Mouse (Mus musculus) embryo, embryonic 11.5 days (tissue): ENCODE measurements around the gene Tox4.

ENCODE experiments used
- DNase-seq: peaks from one replicate; pipeline ENCODE4 v3.0.0-alpha.2; 2012; ENCODE audit warnings: low read depth, low spot score

Tox4 gene

DNA sequence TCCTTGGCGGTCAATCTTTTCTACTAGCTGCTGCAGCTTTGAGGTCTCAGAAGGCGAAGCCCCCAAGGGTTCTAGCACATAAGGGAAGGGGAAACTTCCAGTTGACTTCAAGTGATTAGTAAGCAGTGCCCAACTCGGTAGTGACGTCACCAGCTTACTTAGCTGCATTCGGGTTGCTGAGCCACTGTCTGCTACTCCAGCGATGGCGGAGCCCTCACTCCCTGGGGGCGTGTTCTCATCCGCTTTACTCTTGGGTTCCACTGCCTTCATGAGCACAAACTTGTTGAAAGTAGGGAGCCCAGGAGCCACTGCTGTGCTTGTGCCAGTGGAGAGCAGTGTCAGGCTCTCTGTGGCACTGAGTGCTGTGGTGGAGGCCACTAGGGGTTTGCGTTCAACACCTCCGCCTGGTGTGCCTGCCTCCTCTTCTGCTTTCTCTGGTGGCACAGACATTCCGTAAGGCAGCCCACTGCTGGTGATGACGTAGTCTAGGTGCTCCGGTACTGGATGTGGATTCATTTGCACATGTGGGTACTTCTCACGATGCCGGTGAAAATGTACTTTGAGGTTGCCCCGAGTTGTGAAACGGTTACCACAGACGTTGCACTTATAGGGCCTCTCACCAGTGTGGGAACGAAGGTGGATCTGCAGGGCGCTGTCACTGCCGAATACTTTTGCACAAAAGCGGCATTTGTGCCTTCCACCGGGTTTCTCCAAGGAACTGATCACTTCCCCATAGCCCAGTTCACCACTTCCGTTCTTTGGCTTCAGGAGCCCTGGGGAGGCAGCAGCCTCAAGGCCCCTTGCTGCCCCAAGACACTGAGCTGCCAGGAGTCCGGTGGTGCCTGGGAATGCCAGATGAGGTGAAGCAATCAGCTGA is 35.2 kb downstream of the Tox4 start:
- no peak for DNase-seq

DNA sequence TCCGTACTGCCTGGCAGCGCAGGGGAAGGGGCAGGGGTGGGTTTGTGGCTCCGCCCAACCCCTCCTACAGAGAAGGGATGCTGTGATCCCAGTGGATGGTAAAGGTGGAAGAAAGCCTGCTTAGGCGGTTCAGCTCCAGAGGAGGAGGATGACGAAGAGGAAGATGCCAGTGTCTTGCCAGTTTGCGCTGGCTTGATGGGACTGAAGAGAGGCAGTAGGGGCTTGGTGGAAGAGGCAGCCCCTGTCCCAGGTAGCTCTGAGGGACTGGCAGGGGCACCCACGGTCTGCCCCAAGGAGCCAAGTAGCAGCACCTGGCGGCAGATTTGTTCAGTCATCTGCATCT is 35.8 kb downstream of the Tox4 start:
- DNase-seq, result no peak

DNA sequence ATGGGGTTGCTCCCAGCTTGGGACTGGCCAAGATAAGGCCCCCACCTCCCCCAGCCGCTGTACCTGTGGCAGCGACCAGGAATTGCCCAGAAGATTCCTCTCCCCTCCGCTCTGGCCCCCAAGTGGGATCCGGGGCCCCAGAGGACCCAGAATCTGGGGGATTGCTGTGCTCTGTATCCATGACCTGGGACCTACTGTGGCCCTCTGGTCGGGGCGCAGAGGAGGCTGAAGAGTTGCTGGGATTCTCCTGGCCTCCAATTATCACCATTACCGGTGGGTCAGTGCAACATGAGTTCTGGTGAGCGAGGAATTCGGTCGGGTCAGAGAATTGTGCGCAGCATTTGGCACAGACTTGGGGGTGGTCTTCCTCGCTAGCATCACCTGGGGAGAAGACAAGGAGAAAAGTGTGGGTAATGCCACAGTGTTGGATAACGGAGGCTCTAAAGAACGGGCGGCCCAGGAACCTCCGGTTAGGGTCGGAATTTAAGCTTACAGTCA is 36.4 kb downstream of the Tox4 start:
- no peak for DNase-seq

DNA sequence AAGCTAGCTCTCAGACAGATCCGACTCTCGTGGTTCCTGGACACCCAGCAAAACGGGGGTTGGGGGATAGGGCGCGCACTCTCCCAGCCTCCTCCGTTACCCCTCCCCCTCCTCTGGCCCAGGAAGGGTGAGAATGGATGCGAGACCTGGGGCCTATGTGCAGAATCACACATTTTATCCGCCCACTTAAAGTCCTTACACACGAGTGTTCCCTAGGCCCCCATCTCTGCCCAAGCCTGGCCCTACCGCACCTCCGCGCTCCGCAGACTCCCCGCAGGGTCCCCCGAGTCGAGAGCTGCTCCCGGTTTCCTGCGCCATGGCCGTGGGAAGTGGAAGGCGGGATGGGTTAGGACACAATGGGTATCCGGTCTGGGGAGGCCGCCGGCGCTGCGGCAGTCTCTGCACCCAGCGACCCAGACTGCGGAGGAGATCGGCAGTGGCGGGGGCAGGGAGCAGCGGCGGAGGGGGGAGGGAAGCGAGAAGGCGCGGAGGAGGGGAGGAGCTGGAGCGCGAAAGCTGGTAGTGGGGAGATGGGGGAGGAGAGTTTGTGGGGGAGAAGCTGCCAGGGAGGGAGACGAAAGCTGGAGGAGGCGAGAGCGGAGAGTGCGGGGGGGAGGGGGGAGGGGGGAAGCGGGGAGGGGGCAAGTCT is 37.0 kb downstream of the Tox4 start:
- DNase-seq, result no peak

DNA sequence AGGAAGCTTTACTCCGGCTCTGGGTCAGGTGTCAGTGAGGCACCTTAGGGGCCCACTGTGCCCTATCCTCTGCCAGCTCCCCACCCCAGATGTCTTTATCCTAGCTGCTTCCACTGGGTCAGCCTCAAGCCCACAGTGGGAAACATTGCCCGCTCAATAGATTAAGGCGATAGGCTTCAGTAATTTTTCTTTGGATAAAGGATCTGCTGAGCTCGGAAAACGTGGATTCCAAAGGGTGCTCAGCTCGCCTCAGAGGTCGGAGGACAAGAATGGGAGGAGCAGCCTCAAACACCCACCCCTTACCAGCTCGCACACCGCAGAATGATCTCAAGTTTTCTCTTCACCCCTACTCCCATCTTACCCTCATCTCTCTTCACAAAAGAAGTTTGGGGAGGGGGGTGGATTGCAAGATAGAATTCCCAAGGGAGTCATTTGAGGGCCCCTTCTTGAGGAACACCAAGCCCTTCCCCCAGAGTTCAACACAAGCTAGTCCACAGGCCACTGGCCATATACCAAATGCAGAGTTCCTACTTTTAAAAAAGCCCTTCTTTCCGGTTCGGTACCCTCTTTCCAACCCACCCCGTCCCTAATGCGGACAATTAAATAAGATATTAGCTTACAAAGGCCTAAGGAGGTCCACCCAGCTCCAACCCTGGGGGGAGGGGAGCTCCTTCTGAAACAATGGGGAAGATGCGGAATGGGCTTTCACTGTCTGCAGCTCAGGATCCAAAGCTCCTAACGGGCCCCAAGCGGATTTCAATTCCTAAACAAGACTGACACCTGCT is 37.7 kb downstream of the Tox4 start:
- DNase-seq, result no peak

DNA sequence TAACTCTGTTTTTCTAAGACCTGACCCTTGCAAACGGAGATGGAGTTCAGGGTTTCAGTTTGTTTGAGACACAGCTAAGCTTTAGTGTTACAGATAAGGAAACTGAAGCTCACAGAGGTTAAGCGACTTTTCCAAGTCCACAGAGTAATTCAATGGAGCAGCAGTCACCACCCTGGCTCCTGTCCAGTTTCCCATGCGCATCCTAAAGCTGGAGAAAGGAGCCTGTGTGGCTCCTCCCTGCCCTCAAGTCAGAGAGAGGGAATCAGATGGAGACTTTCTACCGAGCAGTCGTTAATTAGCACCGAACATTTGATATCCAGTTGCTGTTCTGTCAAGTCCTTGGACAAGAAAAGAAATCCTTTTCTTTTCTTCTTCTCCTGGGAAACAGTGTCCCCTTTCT is 40.4 kb downstream of the Tox4 start:
- no peak for DNase-seq

DNA sequence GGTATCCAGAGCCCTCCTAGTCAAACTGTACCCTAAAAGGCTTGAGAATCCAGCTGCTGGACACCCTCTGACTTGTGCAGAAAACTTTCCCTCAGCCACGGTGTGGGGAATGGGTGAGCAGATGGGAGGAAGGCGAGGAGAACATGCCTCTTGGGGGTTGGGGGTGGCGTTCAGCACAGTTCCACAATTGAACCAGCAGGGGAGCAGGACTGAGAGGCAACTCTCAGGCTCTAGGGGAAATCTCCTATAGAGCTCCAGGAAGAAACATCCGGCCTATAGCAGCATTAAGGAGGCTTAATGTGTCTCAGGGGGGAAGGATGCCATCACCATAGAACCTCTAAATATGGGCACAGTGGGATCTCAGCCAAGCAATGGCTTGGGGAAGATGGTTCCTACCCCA is 46.9 kb downstream of the Tox4 start:
- DNase-seq, result no peak

DNA sequence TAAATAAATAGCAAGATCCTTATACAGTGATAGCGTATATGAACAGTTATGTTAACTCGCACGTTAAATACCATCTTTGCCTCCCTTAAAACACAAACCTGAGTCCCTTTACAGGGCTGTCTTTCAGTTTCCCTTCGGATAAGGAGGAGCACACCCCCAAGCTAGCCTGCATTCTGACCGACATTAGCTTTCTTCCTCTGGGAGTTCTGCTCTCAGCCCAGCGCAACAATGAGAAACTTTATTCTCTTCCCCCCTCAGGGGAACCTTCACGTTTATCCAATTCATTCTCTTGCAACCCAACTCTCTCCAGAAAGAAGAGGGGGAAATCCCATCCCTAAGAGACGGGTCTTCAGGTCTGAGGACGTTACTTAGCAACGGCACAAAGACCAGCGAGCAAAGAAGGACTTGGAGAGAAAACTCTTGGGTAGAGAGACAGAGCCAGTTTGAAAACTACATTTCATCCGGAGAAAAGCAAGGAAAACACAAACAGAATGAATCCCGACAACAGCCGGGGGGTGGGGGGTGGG is 48.5 kb downstream of the Tox4 start:
- DNase-seq, result no peak

DNA sequence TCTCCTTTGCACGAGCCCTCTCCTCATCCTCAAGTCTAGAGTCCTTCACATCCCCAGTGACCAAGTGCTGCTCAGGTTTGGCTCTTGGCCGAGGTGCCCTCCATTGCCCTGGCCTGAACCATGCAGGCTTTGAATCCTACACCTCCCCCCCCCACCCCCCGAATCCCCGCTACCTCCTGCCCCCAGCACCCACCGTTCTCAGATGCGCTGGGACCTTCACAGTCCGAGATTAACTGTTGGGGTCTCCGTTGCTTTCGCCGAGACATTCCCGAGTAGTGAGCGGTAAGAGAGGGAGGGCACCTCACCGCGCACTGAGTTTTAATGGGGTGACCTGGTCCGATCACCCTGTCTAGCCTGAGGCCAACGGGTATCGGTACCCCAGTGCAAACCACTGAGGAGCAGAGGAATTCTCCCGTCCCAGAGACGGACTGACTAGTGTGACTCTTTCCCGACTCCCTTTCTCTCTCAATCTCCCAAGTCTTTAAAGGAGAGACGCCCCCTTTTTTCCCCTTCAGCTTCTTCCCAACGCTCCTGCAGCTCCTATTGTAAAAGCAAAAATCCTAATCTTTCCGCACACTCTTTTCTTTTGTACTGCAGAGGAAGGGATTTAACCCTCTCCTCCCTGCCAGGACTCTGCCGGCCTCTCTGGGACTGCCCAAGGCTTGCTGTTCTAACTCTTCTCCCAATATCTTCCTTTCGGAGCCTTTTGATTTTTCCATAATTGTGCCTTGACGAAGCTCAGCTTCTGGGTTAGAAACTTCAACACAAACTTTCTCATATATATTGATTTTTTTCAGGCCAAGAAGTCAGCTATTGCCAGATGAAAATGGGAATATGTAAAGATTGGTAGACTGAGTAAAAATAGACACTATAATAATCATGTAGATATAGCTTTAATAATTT is 49.2 kb downstream of the Tox4 start, which contains the start of gene Sall2:
TSS of gene Sall2 (minus strand) at position 853 of the 903 bp plus-strand sequence.
- DNase-seq, result no peak

DNA sequence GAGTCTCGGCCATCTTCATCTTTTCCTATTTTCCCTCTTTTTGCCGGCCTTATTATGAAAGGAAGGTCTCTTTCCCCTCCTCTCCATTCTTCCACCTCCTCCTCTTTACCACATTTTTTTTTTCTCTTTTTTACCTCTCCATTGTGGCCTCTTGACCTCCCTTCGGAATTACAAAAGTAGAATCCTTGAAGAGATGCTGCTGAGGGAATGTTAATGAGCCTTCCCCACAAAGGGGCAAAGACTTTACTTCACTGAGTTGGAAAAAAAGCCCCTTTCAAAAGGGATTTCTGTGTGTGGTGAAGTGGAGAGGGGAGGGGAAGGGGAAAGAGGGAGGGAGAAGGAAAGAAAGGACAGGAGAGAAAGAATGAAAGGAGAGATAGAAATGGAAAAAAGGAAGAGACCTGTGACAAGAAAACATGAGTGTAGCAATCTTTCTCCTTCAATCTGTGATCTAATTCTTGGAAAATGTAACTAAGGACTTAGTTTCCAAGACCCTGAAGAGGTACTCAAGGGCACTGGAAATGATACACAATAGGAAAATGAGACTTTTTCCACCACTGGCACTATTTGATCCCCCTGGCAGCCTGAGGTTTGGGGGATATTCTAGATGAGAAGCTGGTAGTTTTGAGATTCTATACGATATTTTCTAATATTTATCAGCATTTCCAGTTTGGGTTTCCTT is 52.3 kb downstream of the Tox4 start:
- DNase-seq, result no peak

DNA sequence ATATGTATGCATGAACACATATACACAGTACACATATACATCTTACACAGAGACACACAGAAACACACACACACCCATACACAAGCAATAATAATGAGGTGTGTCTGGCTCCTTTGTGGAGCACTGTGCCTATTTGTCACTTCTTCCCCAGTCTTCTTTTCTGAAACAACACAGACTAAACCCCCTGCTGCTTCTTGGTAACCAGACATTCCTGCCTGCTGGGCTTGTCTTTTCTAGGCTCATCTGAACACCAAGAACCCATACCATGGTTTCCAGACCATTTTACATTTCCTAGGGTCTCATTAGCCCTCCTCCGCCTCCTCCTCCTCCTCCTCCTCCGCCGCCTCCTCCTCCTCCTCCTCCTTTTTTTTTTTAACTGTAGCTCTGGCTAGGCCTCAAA is 53.2 kb downstream of the Tox4 start:
- no peak for DNase-seq

DNA sequence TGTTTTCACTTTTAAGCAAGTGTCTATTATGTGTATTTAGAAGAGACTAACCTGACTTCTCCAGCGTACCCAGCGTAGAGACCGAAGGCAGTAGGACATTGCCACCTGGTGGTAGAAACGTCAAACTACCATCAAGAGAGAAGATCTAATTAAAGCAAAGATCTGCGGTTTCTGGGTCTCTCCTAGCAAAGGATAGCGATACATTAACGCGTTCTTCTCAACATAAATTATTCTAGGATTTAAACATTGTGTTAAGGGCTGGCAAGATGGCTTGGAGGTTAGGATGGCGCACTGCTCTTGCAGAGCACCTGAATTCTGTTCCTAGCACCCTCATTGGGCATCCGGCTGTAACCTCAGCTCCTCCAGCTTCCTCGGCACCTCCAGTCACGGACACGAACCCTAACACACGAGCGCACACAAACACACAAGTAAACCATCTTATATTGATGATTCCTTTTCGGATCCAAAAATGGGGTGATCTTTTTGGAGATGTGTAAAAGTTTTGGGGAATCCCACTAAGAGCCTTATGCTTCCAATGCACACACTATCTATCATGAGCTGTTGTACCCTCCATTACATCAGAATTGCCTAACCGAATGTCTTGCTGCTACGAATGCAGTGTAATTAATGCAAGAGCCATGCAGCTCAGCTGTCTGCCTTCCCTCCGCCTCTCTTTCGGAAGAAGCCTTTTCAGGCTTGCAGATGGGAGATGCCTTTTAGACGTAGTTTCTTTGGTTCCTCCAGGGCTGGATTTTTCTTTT is 60.0 kb downstream of the Tox4 start:
- DNase-seq, result peak; percentile 63

DNA sequence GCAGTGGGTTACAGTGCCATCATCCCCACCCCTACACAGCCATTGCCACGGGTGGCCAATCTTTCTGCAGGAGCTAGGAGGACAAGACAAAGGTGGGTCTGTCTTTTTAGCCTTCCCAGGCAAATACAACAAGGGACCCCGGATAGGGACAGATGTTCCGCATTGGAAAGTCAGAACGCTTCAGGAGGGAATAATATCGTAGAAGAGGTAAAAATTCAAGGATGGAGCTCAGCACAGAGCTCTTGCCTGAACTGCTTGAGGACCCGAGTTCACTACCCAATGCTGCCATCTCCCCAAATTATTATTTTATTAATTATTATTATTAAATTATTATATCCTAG is 60.5 kb downstream of the Tox4 start:
- DNase-seq, result no peak
